Mouse (Mus musculus): ENCODE data around the gene Mthfd2.

Mthfd2 gene

GRCm38 (mm10) chr6:83327591-83328190 is 2.0 kb upstream of the Mthfd2 start:
- no peak for DNase-seq (ENCODE audit: low spot score)

- no peak for DNase-seq (ENCODE audit: low spot score)
Observed at GRCm38 (mm10) chr6:83326761-83327160, 1.1 kb upstream of the Mthfd2 start.

GRCm38 (mm10) chr6:83326394-83326736 is 657 bp upstream of the Mthfd2 start:
- no peak for DNase-seq (ENCODE audit: low spot score)

DNA sequence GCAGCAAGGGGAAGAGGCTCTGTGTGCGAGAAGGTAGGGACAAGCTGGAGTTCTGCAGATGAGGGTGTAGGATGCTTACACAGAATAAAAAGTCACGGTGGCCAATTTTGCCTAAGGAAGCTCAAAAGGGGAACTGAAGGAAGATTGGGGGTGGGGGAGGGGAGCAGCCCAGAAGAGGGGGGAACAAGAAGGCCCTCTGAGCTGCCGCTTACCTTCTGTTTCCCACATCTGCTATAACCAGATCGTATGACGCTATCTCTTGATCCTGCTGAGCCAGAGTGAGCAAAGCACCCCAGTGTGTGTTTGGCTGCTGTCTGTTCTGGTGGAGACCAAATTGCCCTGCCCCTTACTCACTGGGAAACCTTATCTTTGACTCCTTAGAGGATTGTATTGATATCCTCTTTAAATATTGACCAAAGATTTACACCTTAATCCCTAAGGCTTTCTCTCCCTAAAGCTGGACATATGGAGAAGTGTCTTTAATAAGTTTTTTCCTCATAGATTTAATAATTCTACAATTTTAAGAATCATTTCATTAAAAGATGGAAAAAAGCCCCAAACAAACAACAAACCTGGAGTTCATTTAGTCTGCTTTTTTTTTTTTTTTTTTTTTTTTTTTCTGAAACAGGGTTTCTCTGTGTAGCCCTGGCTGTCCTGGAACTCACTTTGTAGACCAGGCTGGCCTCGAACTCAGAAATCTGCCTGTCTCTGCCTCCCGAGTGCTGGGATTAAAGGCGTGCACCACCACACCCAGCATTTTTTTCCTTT is 1.9 kb downstream of the Mthfd2 start:
- no peak for DNase-seq (ENCODE audit: low spot score)

DNA sequence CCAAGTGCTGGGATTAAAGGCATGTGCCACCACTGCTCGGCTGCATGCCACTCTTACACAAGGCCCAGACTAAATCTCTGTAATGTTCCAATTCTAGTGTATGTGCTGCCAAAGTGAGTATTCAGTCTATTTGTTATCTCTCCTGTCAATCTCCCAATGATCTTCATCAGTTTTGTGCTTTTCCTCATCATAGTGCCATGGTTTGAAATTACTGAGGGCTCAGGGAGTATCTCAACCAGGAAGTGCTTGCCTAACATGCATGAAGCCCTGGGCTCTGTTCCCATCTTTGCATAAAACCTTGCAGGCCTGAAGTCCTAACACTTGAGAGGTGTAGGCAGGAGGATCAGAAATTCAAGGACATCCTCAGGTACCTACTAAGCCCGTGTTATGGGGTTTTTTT is 2.9 kb downstream of the Mthfd2 start:
- no peak for DNase-seq (ENCODE audit: low spot score)

DNA sequence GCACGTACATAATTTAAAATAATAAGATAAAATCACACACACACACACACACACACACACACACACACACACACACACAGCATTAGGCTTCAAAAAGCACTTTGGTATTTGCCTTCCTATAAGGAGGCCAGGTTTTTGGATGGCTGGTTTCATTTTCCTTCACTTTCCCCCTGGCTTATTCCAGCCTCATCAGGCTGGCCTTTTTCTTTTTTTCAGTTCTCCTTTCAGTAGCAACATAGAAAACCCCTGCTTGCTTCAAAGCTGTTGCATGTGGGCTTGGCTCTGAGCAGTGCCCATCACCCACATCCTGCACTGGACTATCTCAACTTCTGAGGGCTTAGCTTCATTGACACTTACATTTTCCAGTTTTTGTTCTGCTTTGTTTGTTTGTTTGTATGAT is 3.8 kb downstream of the Mthfd2 start:
- DNase-seq (ENCODE audit: low spot score) = no peak

GRCm38 (mm10) chr6:83317108-83317741 is 8.5 kb downstream of the Mthfd2 start:
- DNase-seq (ENCODE audit: low spot score) = peak; percentile 94

DNA sequence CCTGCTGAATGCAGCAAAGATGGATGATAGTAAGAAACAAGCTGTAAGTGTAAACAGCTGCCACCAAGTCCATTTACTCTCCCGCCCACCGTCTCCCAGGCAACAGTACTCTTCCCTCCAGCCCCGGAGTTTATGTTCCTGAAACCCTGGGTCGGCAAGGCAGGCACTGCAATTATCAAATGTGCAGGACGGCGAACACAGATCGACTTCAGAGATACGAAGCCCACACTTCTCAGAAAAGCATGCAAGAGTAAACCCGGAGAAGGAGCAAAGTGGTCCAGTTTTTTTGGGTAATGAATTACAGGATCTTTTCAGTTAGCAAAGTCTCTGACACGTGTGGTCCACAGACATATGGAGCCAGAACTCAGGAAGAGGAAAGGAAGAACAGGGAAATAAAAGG is 9.7 kb downstream of the Mthfd2 start:
- no peak for DNase-seq (ENCODE audit: low spot score)

- DNase-seq (ENCODE audit: low spot score) = no peak
Observed at GRCm38 (mm10) chr6:83315293-83315692, 10.4 kb downstream of the Mthfd2 start.

DNA sequence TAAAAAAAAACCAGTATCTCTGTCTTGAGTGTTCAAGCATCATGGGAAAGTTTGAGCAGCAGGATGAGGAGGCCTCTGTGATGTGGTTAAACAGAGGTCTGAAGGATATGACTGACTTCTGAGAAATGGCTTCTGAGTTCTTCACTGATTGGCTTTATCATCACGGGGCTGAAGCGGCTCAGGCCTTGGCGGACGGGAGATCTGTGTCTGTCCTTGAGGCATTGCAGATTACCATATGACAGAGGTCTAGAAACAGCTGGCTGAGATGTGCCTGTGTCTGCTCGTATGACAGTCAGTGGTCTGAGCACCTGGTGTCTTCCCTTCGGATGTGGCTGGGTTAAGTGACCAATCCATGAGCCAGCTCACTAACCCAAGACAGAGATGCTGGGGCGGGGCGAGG is 13.2 kb downstream of the Mthfd2 start:
- no peak for DNase-seq (ENCODE audit: low spot score)

- no peak for DNase-seq (ENCODE audit: low spot score)
Observed at GRCm38 (mm10) chr6:83312021-83312420, 13.7 kb downstream of the Mthfd2 start.

- no peak for DNase-seq (ENCODE audit: low spot score)
Observed at GRCm38 (mm10) chr6:83311206-83311605, 14.5 kb downstream of the Mthfd2 start.

DNA sequence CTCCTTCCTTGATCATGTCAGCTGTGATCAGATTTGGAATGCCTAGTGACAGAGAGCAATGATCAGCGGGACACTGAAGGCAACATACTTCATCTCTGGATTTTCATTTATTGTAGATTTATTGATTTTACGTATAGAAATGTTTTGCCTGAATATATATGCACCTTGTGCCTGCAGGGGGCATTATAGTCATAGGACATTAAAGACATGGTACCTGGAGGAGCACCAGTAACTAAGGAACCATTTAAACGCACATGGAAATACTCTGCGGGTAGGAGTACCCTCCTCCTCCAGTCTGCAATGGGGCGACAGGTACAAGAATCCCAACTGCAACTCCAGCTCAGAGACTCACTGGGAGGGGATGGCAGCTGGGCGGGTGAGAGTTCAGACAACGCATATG is 16.7 kb downstream of the Mthfd2 start:
- DNase-seq (ENCODE audit: low spot score) = no peak

DNA sequence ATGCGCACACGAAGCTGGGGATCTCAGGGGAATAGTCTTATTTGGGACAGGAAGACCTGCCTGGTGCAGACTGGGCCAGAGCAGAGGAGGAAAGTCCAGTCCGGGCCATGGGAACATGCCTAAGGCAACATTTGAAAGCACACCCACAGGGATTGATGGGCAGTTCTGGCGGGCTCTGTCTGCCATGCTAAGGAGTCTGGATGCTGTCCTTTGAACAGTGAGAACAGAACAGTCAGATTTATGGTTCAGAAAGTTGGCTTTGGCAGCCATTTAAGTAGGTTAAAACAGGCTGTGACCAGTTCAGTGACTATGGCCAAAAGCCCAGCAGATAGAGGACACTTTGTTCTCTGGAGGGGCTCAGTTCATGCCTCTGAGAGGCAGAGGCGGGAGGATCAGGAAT is 23.4 kb downstream of the Mthfd2 start:
- no peak for DNase-seq (ENCODE audit: low spot score)

DNA sequence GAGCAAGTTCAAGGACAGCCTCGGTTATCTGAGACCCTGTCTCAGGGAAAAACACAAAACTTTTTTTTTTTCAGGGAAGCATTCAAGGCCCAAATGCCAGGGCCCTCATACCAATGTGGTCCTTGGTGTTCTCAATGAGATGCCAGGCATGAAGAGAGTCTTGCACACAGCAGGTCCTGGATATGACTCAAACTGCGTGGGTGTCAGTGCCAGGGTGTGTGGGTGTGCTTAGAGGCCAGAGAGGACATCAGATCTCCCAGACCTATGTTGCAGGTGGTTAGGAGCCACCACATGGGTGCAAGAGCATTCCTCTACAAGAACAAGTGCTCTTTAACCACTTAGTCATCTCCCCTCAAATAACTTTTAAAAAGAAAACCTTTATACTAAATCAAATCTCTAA is 24.4 kb downstream of the Mthfd2 start:
- no peak for DNase-seq (ENCODE audit: low spot score)

- DNase-seq (ENCODE audit: low spot score) = no peak
Observed at GRCm38 (mm10) chr6:83300447-83301229, 25.1 kb downstream of the Mthfd2 start.

DNA sequence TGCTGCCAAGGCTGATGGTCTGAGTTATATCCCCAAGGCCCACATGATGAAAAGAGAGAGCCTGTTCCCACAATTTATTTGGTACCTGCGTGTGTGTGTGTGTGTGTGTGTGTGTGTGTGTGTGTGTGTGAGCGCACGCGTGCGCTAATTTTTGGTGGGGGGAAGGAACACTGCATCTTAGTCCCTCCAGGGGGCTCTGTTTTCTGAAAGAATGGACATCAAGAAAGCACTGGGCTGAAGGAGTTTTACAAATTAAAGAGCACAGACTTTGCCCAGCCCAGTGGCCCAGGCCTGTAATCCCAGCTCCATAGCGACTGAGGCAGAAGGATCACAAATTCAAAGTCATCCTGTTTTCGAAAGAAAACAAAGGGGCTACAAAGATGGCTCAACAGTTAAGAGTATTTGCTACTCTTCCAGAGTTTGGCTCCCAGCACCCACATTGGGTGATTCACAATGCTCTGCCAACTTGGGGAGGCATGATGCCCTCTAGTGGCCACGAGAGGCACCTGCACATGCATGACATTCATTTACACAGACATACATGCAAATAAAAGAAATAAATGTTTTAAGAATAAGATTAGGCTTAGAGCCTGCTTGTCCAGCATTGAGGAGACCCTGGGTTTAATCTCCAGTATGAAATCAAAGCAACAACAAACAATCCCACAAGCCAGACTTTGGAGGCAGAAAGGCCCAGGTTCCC is 45.3 kb downstream of the Mthfd2 start:
- DNase-seq (ENCODE audit: low spot score) = no peak

DNA sequence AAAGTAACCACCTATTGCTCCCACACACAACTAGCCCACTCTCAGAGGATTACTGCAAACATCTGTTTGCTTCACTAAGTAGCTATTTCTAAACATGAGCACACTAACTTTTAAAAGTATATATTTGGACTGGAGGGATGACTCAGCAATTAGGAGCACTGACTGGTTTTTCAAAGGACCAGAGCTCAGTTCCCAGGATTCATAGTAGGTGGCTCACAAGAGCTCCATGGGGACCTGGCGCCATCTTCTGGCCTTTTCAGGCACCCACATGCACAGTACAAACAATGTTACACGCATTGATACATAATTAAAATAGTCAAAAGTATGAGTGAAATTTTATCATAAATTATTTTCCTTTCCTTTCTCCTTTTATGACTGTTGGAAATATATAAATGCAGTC is 46.8 kb downstream of the Mthfd2 start:
- DNase-seq (ENCODE audit: low spot score) = peak; percentile 38

DNA sequence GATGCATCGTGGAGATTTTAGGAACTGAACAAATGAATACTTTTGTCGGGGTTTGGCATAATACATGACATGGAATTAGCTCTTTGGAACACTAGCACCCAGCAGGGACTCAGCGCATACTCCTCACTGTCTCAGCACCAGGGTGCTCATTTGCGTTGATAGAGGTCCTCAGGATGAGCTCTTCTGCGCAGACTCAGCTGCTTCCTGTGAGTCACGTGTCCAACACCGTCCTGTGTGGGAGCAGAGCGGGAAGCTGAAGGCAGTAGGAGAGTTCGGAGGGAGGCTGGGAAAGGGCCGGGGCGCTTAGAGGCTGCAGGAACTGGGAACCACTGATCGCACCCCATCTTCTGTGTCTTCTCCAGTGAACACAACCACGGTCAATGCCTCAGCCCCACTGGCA is 48.6 kb downstream of the Mthfd2 start:
- DNase-seq (ENCODE audit: low spot score) = no peak

DNA sequence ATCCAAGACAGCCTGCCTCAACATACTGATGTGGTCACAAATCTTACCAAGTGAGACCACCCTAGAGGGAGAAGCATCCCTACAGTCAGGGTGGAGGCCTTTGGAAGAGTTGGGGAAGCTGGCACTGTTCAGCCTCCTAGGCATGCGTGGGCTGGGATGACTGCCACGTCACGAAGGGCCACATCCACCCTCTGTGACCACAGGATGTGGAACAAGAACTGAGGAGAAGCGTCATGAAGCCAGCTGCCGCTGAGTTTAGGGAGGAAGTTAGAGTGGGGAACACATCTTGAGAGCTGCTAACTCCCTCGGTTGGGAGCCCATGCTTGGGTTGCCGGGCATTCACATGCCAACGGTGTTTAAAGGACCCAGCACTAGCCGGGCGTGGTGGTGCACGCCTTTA is 52.0 kb downstream of the Mthfd2 start:
- DNase-seq (ENCODE audit: low spot score) = peak; percentile 31

- DNase-seq (ENCODE audit: low spot score) = peak; percentile 93
Observed at GRCm38 (mm10) chr6:83268144-83269010, 57.3 kb downstream of the Mthfd2 start.
